Mouse (Mus musculus): Measurements from ENCODE around the gene Hoxc6. TPM values are rescaled to one million over a fixed set of nuclear protein-coding genes. Genes with fewer than 3 reads are reported as not detected.

Gene Hoxc6
- polyA plus RNA-seq, 1 experiment from 2014 or later = 1.3 TPM

DNA sequence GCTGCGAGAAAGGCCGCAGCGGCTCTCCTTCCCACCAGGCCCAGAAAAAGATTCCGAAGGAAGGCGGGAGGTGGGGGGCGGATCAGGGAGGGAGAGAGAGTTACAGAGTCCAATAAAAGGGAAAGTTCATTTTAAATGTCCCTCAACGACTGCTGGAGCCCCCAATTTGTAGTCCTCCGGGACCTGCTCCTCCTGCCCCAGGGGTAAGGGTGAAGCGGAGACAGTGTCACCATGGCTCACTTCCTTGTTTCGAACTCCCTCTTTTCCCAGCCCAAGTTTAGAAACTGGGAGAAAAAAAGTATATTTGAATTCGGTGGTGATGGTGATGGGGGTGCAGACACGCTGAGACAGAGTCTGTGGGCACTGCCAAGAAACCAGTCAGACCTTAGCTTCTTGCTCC is 42.5 kb downstream of the Hoxc6 start:
- Histone ChIP-seq H3K27me3 (replicated peaks; ENCODE audit: control insufficient read depth, insufficient read depth, low read length) (peaks cover 88% of the 10 kb centered on the region), H3K27ac (ENCODE audit: low read depth, low read length) (no peak overlapping the region), H3K9me3 (ENCODE audit: control insufficient read depth, low read length) (no peaks in the 10 kb centered on the region), H3K36me3 (ENCODE audit: control insufficient read depth, insufficient read depth, low read length) (no peaks in the 10 kb centered on the region), H3K4me3 (ENCODE audit: low read depth, low read length) (no peak overlapping the region), H3K9ac (ENCODE audit: low read depth, low read length) (no peak overlapping the region), H3K4me2 (peak overlapping the region; percentile 23; the same call in 1 of the 2 replicates), H3K4me1 (replicated peaks; ENCODE audit: control insufficient read depth, insufficient read depth, low read length) (0 out of 2 replicates have a peak, but pooled peaks cover 2% of the 10 kb centered on the region)
- no peak for ATAC-seq (replicated peaks; ENCODE audit: low FRiP score)
- no peak for DNase-seq (ENCODE audit: low spot score)
- 17% methylated on average over 12 of the region's 12 CpGs for WGBS

DNA sequence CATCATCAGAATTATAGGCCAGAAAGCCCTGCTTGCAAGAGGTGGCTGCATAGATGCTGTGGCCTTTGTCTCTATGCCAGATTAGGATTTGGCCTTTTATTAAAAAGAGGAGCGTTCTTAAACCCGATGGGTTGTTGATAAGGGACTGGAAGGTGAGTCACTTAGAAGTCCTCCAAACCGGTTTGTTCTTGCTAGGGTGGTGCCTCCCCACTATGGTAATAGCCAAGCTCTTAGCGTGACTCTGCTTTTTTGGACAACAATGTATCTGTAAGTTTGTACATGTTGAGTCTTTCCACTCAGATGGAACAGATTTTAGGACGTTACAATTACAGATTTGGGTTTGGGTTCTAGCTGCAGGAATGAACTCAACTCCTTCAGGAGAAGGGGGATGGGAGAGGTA is 43.6 kb downstream of the Hoxc6 start:
- H3K36me3 ChIP-seq (ENCODE audit: control insufficient read depth, insufficient read depth, low read length) = no peaks in the 10 kb centered on the region
- H3K4me2 ChIP-seq = no peak overlapping the region
- H3K27ac ChIP-seq (ENCODE audit: low read depth, low read length) = no peak overlapping the region
- DNase-seq (ENCODE audit: low spot score) (no peak), ATAC-seq (replicated peaks; ENCODE audit: low FRiP score) (no peak)
- no peaks in the 10 kb centered on the region for H3K9me3 ChIP-seq (ENCODE audit: control insufficient read depth, low read length)
- H3K4me3 ChIP-seq (ENCODE audit: low read depth, low read length) = no peak overlapping the region
- H3K4me1 ChIP-seq (replicated peaks; ENCODE audit: control insufficient read depth, insufficient read depth, low read length) = 0 out of 2 replicates have a peak, but pooled peaks cover 2% of the 10 kb centered on the region
- H3K27me3 ChIP-seq (replicated peaks; ENCODE audit: control insufficient read depth, insufficient read depth, low read length) = peaks cover 87% of the 10 kb centered on the region
- no peak overlapping the region for H3K9ac ChIP-seq (ENCODE audit: low read depth, low read length)
- 21% methylated on average over 5 of the region's 5 CpGs for WGBS

DNA sequence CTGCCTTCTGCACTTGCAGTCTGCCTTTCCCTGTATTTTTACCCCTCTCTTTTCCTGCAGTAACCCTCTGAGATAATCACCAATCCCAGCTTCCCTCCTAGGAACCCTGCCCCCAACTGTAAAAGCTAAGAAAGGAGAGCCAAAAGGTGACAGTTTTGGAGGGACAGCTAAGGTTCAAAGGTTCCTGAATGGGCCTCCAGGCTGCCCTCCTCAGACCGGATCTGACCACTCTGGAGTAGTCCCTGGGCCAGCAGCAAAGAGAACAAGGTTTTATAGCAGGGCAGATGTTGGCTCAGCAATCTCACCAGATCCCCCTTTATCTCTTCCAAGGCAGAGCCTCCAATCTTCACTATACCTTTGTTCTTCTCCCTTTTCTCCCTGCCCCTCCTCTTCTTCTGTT is 44.2 kb downstream of the Hoxc6 start:
- no peak overlapping the region for H3K27ac ChIP-seq (ENCODE audit: low read depth, low read length)
- WGBS = 7% methylated on average over 1 of the region's 1 CpGs
- no peaks in the 10 kb centered on the region for H3K36me3 ChIP-seq (ENCODE audit: control insufficient read depth, insufficient read depth, low read length)
- no peak overlapping the region for H3K4me2 ChIP-seq
- 0 out of 2 replicates have a peak, but pooled peaks cover 2% of the 10 kb centered on the region for H3K4me1 ChIP-seq (replicated peaks; ENCODE audit: control insufficient read depth, insufficient read depth, low read length)
- no peaks in the 10 kb centered on the region for H3K9me3 ChIP-seq (ENCODE audit: control insufficient read depth, low read length)
- no peak overlapping the region for H3K9ac ChIP-seq (ENCODE audit: low read depth, low read length)
- ATAC-seq (replicated peaks; ENCODE audit: low FRiP score) (no peak), DNase-seq (ENCODE audit: low spot score) (no peak)
- no peak overlapping the region for H3K4me3 ChIP-seq (ENCODE audit: low read depth, low read length)
- peaks cover 84% of the 10 kb centered on the region for H3K27me3 ChIP-seq (replicated peaks; ENCODE audit: control insufficient read depth, insufficient read depth, low read length)

DNA sequence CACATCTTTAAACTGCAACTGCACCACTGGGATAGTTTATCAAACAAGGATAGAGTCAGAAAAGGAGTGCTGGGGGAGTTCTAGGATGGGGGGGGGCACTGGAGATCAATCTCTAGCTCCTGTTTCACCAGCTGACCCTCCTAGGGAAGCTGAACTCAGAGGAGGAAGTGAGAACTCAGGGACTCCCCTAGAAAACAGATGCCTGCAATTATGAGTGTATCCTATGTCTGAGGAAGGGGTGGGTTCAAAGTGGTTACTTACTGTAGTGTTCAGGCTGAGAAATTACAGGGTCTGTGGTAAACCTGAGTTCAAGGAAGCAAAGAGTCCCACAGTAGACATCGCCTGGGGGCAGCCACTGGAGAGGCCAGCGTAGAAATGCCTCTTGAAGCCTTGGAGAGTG is 53.6 kb downstream of the Hoxc6 start:
- no peak for DNase-seq (ENCODE audit: low spot score)
- Histone ChIP-seq H3K4me1 (replicated peaks; ENCODE audit: control insufficient read depth, insufficient read depth, low read length) (no peaks in the 10 kb centered on the region), H3K36me3 (ENCODE audit: control insufficient read depth, insufficient read depth, low read length) (no peaks in the 10 kb centered on the region), H3K27ac (ENCODE audit: low read depth, low read length) (no peak overlapping the region), H3K4me3 (ENCODE audit: low read depth, low read length) (no peak overlapping the region), H3K9me3 (ENCODE audit: control insufficient read depth, low read length) (no peaks in the 10 kb centered on the region), H3K27me3 (replicated peaks; ENCODE audit: control insufficient read depth, insufficient read depth, low read length) (peaks cover 65% of the 10 kb centered on the region), H3K9ac (ENCODE audit: low read depth, low read length) (no peak overlapping the region), H3K4me2 (no peak overlapping the region)
- ATAC-seq (replicated peaks; ENCODE audit: low FRiP score) = no peak
- whole genome bisulfite sequencing = 57% methylated on average over 2 of the region's 2 CpGs

DNA sequence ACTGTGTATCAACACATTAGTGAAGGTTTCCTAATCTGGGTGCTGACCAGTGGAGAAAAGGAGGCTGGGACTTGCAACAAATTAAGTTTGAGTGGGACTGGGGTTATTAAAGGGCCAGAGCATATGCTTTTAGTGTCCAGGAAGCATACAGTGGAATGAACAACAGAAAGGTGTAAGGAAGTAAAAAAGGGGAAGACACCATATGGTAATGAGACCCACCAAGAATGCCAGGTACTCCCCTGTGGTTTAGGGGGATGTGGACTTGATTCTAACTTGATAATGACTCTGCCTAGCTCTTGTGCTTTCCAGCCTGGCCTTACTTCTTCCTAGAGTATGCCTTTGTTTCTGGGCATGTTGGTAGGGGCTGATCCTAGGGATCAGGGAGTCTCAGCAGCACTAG is 55.2 kb downstream of the Hoxc6 start:
- H3K27me3 ChIP-seq (replicated peaks; ENCODE audit: control insufficient read depth, insufficient read depth, low read length) = peaks cover 68% of the 10 kb centered on the region
- no peak overlapping the region for H3K9ac ChIP-seq (ENCODE audit: low read depth, low read length)
- no peaks in the 10 kb centered on the region for H3K36me3 ChIP-seq (ENCODE audit: control insufficient read depth, insufficient read depth, low read length)
- ATAC-seq (replicated peaks; ENCODE audit: low FRiP score) = no peak
- H3K4me3 ChIP-seq (ENCODE audit: low read depth, low read length) = no peak overlapping the region
- no peak overlapping the region for H3K4me2 ChIP-seq
- no peak for DNase-seq (ENCODE audit: low spot score)
- no peaks in the 10 kb centered on the region for H3K9me3 ChIP-seq (ENCODE audit: control insufficient read depth, low read length)
- no peak overlapping the region for H3K27ac ChIP-seq (ENCODE audit: low read depth, low read length)
- no peaks in the 10 kb centered on the region for H3K4me1 ChIP-seq (replicated peaks; ENCODE audit: control insufficient read depth, insufficient read depth, low read length)

DNA sequence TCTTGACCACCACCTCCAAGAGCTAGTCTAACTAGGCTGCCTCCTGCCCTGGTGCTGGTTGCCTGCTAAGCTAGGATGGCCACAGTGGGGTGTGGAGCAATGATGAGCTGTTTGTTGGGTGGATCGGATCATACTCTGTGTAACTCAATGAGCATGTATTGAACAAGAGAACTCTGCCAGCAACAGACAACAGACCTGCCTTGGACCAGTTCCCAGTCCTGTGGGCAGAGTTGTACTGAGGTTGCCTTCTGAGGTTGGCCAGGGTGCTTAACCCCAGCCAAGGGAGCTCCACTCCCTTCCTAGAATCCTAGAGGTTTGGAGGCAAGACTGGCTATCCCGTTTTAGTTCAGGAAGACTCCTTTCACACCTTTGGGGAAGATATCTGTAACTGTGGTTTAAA is 58.3 kb downstream of the Hoxc6 start:
- Histone ChIP-seq H3K27me3 (replicated peaks; ENCODE audit: control insufficient read depth, insufficient read depth, low read length) (peaks cover 78% of the 10 kb centered on the region), H3K4me3 (ENCODE audit: low read depth, low read length) (no peak overlapping the region), H3K4me2 (no peak overlapping the region), H3K4me1 (replicated peaks; ENCODE audit: control insufficient read depth, insufficient read depth, low read length) (no peaks in the 10 kb centered on the region), H3K9me3 (ENCODE audit: control insufficient read depth, low read length) (no peaks in the 10 kb centered on the region), H3K9ac (ENCODE audit: low read depth, low read length) (no peak overlapping the region), H3K27ac (ENCODE audit: low read depth, low read length) (no peak overlapping the region), H3K36me3 (ENCODE audit: control insufficient read depth, insufficient read depth, low read length) (no peaks in the 10 kb centered on the region)
- WGBS = 43% methylated on average over 2 of the region's 2 CpGs
- ATAC-seq (replicated peaks; ENCODE audit: low FRiP score) (no peak), DNase-seq (ENCODE audit: low spot score) (no peak)

DNA sequence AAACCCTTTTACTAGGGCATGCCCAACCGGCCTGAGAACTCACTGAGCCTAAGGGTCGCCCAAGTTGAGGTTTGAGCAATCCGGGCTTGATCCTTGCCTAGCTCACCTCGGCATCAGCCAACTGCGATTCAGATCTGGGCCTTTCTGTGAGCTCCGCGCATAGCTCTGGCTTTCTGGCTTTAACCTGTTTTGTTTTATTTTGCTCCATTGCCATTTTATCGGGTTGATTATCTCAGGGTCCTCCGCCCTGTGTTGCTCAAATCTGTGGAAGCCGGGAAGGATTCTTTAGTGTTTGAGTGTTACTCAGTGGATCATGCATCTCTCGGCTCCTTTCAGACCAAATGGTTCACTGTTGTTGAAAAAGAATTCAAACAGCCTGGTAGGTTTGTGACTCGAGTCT is 60.7 kb downstream of the Hoxc6 start:
- peak overlapping the region; percentile 19; the same call in 1 of the 2 replicates for H3K4me3 ChIP-seq (ENCODE audit: low read depth, low read length)
- H3K27ac ChIP-seq (ENCODE audit: low read depth, low read length) = no peak overlapping the region; the same call in 1 of the 2 replicates
- 5% methylated on average over 12 of the region's 12 CpGs for WGBS
- no peaks in the 10 kb centered on the region for H3K4me1 ChIP-seq (replicated peaks; ENCODE audit: control insufficient read depth, insufficient read depth, low read length)
- H3K9me3 ChIP-seq (ENCODE audit: control insufficient read depth, low read length) = no peaks in the 10 kb centered on the region
- DNase-seq (ENCODE audit: low spot score) = no peak
- H3K36me3 ChIP-seq (ENCODE audit: control insufficient read depth, insufficient read depth, low read length) = no peaks in the 10 kb centered on the region
- H3K4me2 ChIP-seq = peak overlapping the region; percentile 55
- no peak for ATAC-seq (replicated peaks; ENCODE audit: low FRiP score)
- no peak overlapping the region for H3K9ac ChIP-seq (ENCODE audit: low read depth, low read length)
- H3K27me3 ChIP-seq (replicated peaks; ENCODE audit: control insufficient read depth, insufficient read depth, low read length) = peaks cover 89% of the 10 kb centered on the region

DNA sequence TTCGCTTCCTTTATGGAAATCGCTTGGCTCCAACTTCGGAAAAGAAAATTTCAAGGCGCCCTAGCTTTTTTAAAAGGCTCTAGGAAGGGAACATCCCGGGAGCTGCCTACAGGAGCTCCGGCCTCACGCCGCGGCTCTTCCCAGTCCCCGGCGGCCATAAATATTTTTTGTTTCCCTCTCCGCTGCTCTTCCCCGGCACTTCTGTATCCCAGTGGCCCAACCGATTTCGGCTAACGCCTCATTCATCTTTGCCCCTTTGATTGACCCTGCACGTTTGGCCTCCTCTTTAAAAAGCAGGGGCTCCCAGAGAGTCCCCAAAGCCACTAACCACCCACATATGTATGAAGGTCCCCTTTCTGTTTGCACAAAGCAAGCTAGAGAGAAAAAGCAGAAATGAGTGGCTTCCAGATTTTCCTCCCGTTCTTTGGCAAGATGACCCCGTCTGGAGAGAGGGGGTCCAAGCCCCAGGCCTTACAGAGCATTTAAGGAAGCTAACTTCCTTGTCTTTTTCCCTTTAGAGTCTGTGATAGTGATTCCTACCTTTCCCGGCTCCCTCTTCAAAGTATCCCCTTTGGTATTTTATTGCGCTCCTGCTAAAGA is 61.4 kb downstream of the Hoxc6 start:
- peaks cover 88% of the 10 kb centered on the region for H3K27me3 ChIP-seq (replicated peaks; ENCODE audit: control insufficient read depth, insufficient read depth, low read length)
- ATAC-seq (replicated peaks; ENCODE audit: low FRiP score) (no peak), DNase-seq (ENCODE audit: low spot score) (no peak)
- H3K36me3 ChIP-seq (ENCODE audit: control insufficient read depth, insufficient read depth, low read length) = no peaks in the 10 kb centered on the region
- no peaks in the 10 kb centered on the region for H3K9me3 ChIP-seq (ENCODE audit: control insufficient read depth, low read length)
- H3K4me3 ChIP-seq (ENCODE audit: low read depth, low read length) = peak overlapping the region; percentile 19; the same call in 1 of the 2 replicates
- 3% methylated on average over 21 of the region's 21 CpGs for WGBS
- no peaks in the 10 kb centered on the region for H3K4me1 ChIP-seq (replicated peaks; ENCODE audit: control insufficient read depth, insufficient read depth, low read length)
- peak overlapping the region; percentile 78 for H3K27ac ChIP-seq (ENCODE audit: low read depth, low read length)
- peak overlapping the region; percentile 55 for H3K4me2 ChIP-seq
- peak overlapping the region; percentile 41 for H3K9ac ChIP-seq (ENCODE audit: low read depth, low read length)

- Histone ChIP-seq H3K4me1 (replicated peaks; ENCODE audit: control insufficient read depth, insufficient read depth, low read length) (no peaks in the 10 kb centered on the region), H3K4me2 (peak overlapping the region; percentile 55), H3K9me3 (ENCODE audit: control insufficient read depth, low read length) (no peaks in the 10 kb centered on the region), H3K36me3 (ENCODE audit: control insufficient read depth, insufficient read depth, low read length) (no peaks in the 10 kb centered on the region), H3K27me3 (replicated peaks; ENCODE audit: control insufficient read depth, insufficient read depth, low read length) (peaks cover 89% of the 10 kb centered on the region), H3K4me3 (ENCODE audit: low read depth, low read length) (no peak overlapping the region), H3K27ac (ENCODE audit: low read depth, low read length) (peak overlapping the region; percentile 78), H3K9ac (ENCODE audit: low read depth, low read length) (no peak overlapping the region; the same call in 1 of the 2 replicates)
- DNase-seq (ENCODE audit: low spot score) (no peak), ATAC-seq (replicated peaks; ENCODE audit: low FRiP score) (no peak)
- 16% methylated on average over 11 of the region's 11 CpGs for WGBS
Measured at GRCm38 (mm10) chr15:103060021-103060340, 61.9 kb downstream of the Hoxc6 start.
